Mouse (Mus musculus): ENCODE results near the gene Foxb2. TPM values are rescaled to one million over a fixed set of nuclear protein-coding genes. Genes with fewer than 3 reads are reported as not detected.

Foxb2 gene
- polyA plus RNA-seq (2015; fragmentation: Nextera tagmentation; extraction: Ambion mirVana): not detected in 2 replicates

DNA sequence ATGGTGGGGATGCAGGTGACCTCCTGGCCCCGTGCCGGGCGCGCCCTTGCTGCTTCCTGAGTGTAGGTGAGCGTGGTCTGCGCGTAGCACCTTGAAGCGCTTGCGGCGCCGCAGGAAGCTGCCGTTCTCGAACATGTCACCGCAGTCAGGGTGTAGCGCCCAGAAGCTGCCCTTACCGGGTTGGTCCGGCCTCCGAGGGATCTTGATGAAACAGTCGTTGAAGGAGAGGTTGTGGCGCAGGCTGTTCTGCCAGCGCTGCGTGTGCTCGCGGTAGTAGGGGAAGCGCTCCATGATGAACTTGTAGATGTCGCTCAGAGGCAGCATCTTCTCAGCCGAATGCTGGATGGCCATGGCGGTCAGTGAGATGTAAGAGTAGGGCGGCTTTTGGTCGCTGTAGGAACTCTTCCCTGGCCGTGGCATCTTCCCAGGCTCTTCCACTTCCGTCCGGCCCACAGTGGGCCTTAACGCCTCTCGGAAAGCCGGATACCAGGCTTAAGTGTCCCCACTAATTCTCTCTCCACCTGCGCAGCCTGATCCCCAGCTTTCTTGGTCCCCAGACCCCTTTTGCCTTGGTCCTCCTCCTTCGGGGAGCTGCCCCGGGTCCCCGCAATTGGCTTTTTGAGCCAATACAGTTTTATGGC is at the start of gene Foxb2:
Gene Foxb2 (minus strand): TSS at position 585 of the 641 bp plus-strand sequence.
- 0 out of 2 replicates have a peak, but pooled peaks have one; percentile 35 for ATAC-seq (ENCODE audit: insufficient number of reproducible peaks, low FRiP score, low TSS enrichment, low read depth)
- H3K27ac ChIP-seq: no peak within 1 kb of the TSS
- H3K9ac ChIP-seq: no peak within 1 kb of the TSS

DNA sequence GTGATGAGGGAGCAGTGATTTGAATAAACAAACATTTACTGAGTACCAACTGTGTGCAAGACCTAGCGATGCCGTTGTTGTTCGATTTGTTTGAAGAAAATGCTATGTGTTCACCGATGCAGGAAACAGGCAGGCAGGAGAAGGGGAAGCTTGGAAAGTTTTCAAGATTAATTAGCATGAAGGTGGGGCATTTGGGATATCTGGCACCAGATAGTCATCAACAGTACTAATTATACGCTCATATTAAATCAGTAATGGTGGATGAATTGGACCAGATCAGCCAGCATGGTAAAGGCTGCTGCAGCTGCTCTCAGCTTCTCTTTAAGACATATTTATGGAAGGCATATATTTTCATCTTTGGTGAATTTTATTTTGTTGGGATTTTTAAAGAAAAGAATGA is 37.9 kb upstream of the Foxb2 start:
- no peaks in the 10 kb centered on the region for H3K36me3 ChIP-seq
- WGBS: 86% methylated on average over 5 of the region's 5 CpGs

More for the DNA sequence above, at the start of gene Foxb2:
- no peaks in the 10 kb centered on the region for H3K9me3 ChIP-seq
- peaks cover 100% of the 10 kb centered on the region for H3K27me3 ChIP-seq
- WGBS: 1% methylated on average over 40 of the region's 40 CpGs
- H3K36me3 ChIP-seq: no peaks in the 10 kb centered on the region
- H3K4me1 ChIP-seq: peaks cover 56% of the 10 kb centered on the region
- H3K4me3 ChIP-seq: peak within 1 kb of the TSS; percentile 45
- H3K4me2 ChIP-seq: peak within 1 kb of the TSS; percentile 89

DNA sequence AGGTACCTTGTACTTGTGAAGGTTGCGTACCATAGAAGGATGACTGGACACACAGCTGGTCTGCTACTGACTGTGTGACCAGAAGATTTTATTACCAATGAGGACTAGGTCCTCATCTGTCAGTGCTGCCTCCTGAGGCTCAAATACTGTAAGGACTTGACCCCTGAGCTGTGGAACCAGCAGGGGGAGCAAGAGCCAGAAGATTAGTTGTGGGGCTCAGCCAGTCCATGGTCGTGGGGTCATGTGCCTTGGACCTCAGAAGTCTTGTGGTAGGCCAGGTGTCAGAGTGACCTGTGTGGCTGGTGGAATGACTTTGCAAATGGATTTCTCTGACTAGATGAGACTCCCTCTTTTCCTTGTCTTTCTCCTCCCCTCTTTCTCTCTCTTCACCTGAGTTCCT is 29.5 kb upstream of the Foxb2 start:
- ATAC-seq (ENCODE audit: insufficient number of reproducible peaks, low FRiP score, low TSS enrichment, low read depth): no peak
- WGBS: 71% methylated on average over 2 of the region's 2 CpGs
- no peak overlapping the region for H3K27ac ChIP-seq

More for the DNA sequence above, 37.9 kb upstream of the Foxb2 start:
- H3K9ac ChIP-seq: no peak overlapping the region
- no peak overlapping the region for H3K4me2 ChIP-seq
- ATAC-seq (ENCODE audit: insufficient number of reproducible peaks, low FRiP score, low TSS enrichment, low read depth): no peak
- no peaks in the 10 kb centered on the region for H3K4me1 ChIP-seq
- H3K4me3 ChIP-seq: no peak overlapping the region
- H3K9me3 ChIP-seq: no peaks in the 10 kb centered on the region
- H3K27me3 ChIP-seq: no peaks in the 10 kb centered on the region
- no peak overlapping the region for H3K27ac ChIP-seq

DNA sequence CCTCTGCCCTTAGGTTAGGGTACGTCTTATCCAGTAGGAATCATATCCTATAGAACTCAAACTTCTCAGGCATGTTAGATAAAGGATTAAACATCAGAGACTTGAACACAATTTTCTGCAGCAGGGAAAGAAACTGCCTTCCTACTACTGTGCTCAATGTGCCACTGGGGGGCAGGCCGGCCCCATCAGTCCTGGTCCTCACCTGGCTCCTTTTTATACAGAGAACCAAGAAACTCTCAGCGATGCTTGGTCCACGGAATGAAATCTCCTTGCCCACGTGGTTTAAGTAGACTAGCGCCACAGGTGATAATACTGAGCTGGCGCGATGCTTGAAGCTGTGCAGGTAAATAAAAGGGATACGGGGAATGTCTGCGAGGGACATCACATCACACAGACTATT is 26.1 kb upstream of the Foxb2 start:
- Histone ChIP-seq H3K9me3 (no peaks in the 10 kb centered on the region), H3K4me1 (no peaks in the 10 kb centered on the region), H3K4me3 (no peak overlapping the region), H3K9ac (no peak overlapping the region), H3K36me3 (no peaks in the 10 kb centered on the region), H3K27ac (no peak overlapping the region), H3K4me2 (no peak overlapping the region), H3K27me3 (no peaks in the 10 kb centered on the region)
- no peak for ATAC-seq (ENCODE audit: insufficient number of reproducible peaks, low FRiP score, low TSS enrichment, low read depth)
- WGBS: 49% methylated on average over 10 of the region's 10 CpGs

More for the DNA sequence above, 29.5 kb upstream of the Foxb2 start:
- Histone ChIP-seq H3K4me2 (no peak overlapping the region), H3K9ac (no peak overlapping the region), H3K9me3 (no peaks in the 10 kb centered on the region), H3K4me3 (no peak overlapping the region), H3K36me3 (no peaks in the 10 kb centered on the region), H3K4me1 (no peaks in the 10 kb centered on the region), H3K27me3 (no peaks in the 10 kb centered on the region)

DNA sequence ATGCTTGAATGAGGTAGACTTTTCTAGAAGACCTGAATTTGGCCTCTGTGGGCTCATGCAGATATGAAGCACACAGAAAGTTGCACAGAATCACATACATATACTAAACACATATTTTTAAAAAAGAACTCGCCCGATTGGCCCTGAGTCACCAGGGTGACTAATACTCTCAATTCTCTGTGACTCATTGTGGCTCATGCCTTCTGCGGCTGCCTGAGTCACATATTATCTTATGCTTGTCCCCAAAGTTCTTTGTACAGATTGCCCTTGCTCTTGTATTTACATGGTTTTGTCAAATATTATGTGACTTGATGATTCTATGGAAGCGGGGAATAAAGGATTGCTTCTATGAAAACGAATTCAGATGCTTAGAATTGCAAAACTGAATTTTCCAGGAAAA is 25.0 kb upstream of the Foxb2 start:
- Histone ChIP-seq H3K36me3 (no peaks in the 10 kb centered on the region), H3K27me3 (no peaks in the 10 kb centered on the region)
- 86% methylated on average over 5 of the region's 5 CpGs for WGBS

DNA sequence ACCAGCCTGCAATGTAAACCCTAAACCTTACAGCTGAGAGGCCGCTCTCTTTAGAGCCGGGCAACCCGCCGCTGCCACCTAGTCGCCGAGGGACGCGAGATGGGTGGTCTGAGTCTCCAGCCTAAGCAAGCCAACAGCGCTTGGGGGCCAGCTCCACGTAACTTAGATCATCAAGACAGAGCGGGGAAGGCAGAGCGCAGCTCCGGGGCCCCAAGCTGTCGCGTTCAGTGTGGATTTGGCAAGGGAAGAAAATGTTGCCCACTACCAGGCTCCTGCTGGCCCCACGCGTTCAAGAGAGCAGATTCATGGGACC is 2.8 kb upstream of the Foxb2 start:
- Histone ChIP-seq H3K27ac (no peak overlapping the region), H3K9me3 (no peaks in the 10 kb centered on the region), H3K4me2 (peak overlapping the region; percentile 24; the same call in 1 of the 2 replicates), H3K36me3 (no peaks in the 10 kb centered on the region), H3K9ac (no peak overlapping the region), H3K4me3 (no peak overlapping the region), H3K27me3 (peaks cover 89% of the 10 kb centered on the region), H3K4me1 (peaks cover 46% of the 10 kb centered on the region)
- ATAC-seq (ENCODE audit: insufficient number of reproducible peaks, low FRiP score, low TSS enrichment, low read depth): no peak
- under 1% methylated on average over 17 of the region's 17 CpGs for WGBS

More for the DNA sequence above, 25.0 kb upstream of the Foxb2 start:
- H3K9me3 ChIP-seq: no peaks in the 10 kb centered on the region
- no peak overlapping the region for H3K4me2 ChIP-seq
- no peak overlapping the region for H3K4me3 ChIP-seq
- no peak for ATAC-seq (ENCODE audit: insufficient number of reproducible peaks, low FRiP score, low TSS enrichment, low read depth)
- no peak overlapping the region for H3K27ac ChIP-seq
- H3K9ac ChIP-seq: no peak overlapping the region
- H3K4me1 ChIP-seq: no peaks in the 10 kb centered on the region

DNA sequence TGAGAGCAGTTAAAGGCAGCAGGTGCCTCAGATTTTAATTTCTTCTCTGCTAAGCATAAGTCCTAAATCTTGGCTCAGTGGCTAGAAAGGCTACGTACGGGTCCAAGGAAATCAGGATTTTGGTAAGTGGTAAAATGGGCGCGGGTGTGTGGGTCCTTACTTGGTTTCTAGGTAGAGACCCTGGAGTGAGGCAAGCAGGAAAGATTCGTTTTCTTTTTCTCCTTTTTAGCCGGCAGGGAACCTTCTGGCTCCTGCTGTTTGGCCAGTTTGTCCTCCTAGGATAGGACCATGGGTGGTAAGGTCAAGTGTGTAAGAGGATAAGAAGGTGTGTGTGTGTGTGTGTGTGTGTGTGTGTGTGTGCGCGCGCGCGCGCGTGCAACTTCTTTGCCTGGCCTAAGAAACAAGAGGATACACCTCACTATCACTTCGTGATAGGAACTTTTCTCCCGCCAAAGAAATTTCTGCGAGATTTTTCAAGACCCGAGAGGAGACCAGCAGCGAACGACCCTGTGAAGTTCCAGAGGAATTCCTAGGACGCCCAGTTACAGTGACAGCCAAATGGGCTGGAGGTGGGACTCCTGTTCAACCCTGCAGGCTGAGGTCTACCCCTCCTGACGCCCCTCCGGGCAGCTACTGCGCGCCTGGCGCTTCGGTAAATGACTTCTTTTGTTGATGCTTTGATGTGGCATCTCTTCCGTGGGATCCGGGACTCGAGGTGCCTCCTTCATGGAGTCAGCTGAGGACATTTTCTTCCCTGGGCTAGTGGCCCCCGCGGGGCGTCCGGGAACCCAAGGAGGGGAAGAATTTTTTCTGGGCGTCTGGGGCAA is 2.2 kb upstream of the Foxb2 start:
- H3K9me3 ChIP-seq: no peaks in the 10 kb centered on the region
- ATAC-seq (ENCODE audit: insufficient number of reproducible peaks, low FRiP score, low TSS enrichment, low read depth): no peak
- H3K4me2 ChIP-seq: peak overlapping the region; percentile 24; the same call in 1 of the 2 replicates
- 1% methylated on average over 34 of the region's 34 CpGs for WGBS
- H3K36me3 ChIP-seq: no peaks in the 10 kb centered on the region
- H3K9ac ChIP-seq: no peak overlapping the region
- no peak overlapping the region for H3K27ac ChIP-seq
- H3K4me3 ChIP-seq: 0 out of 2 replicates have a peak overlapping the region, but pooled peaks have one; percentile 4
- peaks cover 51% of the 10 kb centered on the region for H3K4me1 ChIP-seq
- H3K27me3 ChIP-seq: peaks cover 95% of the 10 kb centered on the region

DNA sequence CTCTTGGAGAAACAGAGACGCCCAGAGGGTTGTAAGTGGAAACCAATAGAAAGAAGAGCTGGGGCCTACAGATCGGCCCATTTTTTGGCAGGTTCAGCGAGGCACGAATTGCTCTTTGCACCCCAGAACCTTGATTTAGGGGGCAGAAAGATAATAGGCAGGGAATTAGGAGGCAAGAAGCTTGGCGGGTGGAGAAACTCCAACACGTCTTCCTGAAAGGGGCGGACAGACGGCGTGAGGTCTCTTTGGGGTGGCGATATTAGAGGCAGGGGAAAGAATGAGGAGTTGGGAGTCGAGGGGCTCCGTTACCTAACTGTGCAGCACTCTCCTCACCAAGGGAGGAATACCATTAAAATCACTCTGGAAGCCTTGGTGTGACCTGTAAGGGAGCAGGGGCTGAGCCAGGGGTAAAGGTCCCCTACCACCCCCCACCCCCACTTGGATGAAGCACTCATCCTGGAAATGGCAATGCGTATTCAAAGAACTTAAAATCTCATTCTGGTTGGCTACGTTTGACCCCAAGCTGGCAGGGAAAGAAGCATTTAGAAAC is 1.5 kb upstream of the Foxb2 start:
- H3K4me1 ChIP-seq: peaks cover 56% of the 10 kb centered on the region
- H3K27ac ChIP-seq: no peak overlapping the region
- WGBS: 4% methylated on average over 14 of the region's 14 CpGs
- H3K9ac ChIP-seq: no peak overlapping the region
- H3K27me3 ChIP-seq: peaks cover 97% of the 10 kb centered on the region
- H3K36me3 ChIP-seq: no peaks in the 10 kb centered on the region
- H3K4me3 ChIP-seq: peak overlapping the region; percentile 45; the same call in 1 of the 2 replicates
- no peaks in the 10 kb centered on the region for H3K9me3 ChIP-seq
- ATAC-seq (ENCODE audit: insufficient number of reproducible peaks, low FRiP score, low TSS enrichment, low read depth): no peak
- no peak overlapping the region for H3K4me2 ChIP-seq

DNA sequence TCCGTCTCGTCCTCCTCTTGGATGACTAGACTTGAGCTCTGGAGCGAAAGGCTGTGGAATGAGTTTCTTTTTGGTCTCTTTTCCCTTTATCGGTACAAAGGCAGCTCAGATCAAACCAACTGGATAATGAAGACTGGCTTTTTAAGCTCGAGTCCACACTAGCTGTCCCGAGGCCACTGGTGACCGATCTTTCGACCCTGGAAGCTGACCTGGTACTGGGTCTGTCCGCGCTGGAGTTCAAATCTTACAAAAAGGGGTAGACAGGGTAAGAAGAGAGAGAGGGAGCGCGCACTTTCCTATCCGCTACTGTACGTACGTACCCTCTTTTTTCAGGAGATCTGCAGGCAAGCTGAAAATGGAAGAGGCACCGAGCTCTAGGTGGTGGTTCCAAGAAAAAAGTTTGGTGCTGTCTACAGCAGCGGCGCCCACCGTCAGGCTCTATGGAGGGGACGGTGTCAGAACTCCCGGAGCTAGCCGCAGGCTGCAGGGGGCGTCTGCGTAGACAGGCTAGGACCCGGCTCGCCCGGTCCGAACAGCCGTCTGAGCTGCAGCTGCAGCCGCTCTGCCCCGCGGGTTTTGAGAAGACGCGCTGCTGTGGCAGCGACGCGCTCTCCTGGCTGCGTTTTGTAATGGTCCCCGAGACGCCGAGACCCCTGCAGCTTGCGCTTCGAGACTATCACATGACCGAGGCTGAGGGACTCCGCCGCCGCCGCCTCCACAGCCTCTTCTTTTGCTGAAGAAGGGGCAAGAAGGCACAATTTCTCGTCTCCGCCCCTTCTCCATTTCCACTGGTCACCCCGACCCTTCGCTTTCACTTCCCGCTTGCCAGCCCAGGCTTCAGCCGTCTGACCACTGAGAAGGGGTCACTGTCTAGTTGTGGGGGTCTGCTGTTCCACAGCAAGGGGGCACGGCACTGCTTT is 597 bp upstream of the Foxb2 start:
- H3K4me2 ChIP-seq: peak overlapping the region; percentile 89
- H3K27ac ChIP-seq: no peak overlapping the region
- H3K36me3 ChIP-seq: no peaks in the 10 kb centered on the region
- H3K27me3 ChIP-seq: peaks cover 100% of the 10 kb centered on the region
- no peaks in the 10 kb centered on the region for H3K9me3 ChIP-seq
- H3K4me1 ChIP-seq: peaks cover 56% of the 10 kb centered on the region
- peak overlapping the region; percentile 45 for H3K4me3 ChIP-seq
- H3K9ac ChIP-seq: no peak overlapping the region
- 1% methylated on average over 55 of the region's 55 CpGs for WGBS
- no peak for ATAC-seq (ENCODE audit: insufficient number of reproducible peaks, low FRiP score, low TSS enrichment, low read depth)

DNA sequence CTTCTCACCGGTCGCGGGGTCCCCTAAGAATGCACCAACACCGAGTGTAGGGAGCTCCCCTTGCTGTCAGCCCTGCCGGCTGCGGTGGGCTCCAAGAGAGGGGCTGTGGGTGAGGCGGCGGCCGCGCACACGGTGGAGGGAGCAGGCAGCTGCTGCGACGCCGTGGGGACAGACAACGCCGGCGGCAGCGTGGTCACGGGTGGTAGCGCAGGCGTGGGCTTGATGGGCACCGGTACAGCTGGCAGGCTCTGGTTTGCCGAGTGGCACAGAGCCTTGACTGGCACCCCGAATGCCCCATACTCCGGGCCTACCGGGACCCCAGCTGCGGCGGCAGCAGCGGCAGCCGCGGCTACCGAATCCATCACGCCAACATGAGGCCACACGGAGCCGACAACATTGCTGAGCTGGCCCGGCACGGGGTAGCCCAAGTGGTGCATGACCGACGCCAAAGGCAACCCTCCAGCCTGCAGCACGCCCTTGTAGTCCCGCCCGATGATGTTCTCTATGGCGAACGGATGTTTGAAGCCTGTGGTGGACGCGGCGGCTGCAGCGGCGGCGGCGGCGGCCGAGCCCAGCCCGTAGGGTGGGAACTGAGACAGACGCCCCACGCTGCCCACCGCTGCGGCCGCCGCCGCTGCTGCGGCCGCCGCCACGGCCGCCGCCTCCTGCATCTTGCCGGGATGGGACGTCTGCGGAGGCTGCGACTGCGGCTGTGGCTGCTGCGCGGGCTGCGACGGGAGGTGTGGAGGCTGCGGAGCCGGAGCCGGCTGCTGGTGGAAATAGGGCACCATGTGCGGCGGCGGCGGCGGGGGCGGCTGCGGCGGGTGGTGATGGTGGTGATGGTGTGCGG is 1.0 kb downstream of the Foxb2 start:
- Histone ChIP-seq H3K9ac (no peak overlapping the region), H3K36me3 (no peaks in the 10 kb centered on the region), H3K4me1 (peaks cover 56% of the 10 kb centered on the region), H3K27ac (no peak overlapping the region), H3K9me3 (no peaks in the 10 kb centered on the region), H3K27me3 (peaks cover 99% of the 10 kb centered on the region), H3K4me2 (peak overlapping the region; percentile 89), H3K4me3 (peak overlapping the region; percentile 45)
- 0 out of 2 replicates have a peak, but pooled peaks have one; percentile 9 for ATAC-seq (ENCODE audit: insufficient number of reproducible peaks, low FRiP score, low TSS enrichment, low read depth)
- WGBS: under 1% methylated on average over 85 of the region's 88 CpGs

Data from limb, embryonic 15.5 days (tissue).